Mouse (Mus musculus) heart, adult 2 months (tissue): ENCODE data around the gene Acot4.

Experiments used
- CTCF ChIP-seq: fragments of 200-600 bp; IDR thresholded peaks from 2 replicates; pipeline ENCODE4 v1.8.1; 2022; ENCODE audit warnings: antibody characterized with exemption, mild to moderate bottlenecking, moderate library complexity
- POLR2A ChIP-seq: fragments of 200-500 bp; IDR thresholded peaks from 2 replicates; pipeline ENCODE4 v1.6.1; 2011; ENCODE audit warnings: mild to moderate bottlenecking, low read depth, low read length, control low read depth; ENCODE audit not compliant: insufficient read depth

GRCm38 (mm10) chr12:84053173-84053572 is 15.0 kb downstream of the Acot4 start:
- TF ChIP-seq POLR2A (no peak), CTCF (no peak)
